Mouse (Mus musculus): Measurements from ENCODE around the gene Casp3.

- TF ChIP-seq CTCF (IDR thresholded peaks at IDR 0.05; ENCODE audit: low read depth) (no peak), EP300 (IDR thresholded peaks at IDR 0.05; ENCODE audit: low read depth) (no peak)
These were observed 63.7 kb downstream of the Casp3 start for GRCm38 (mm10) chr8:46680671-46681365.
